Mouse (Mus musculus) heart, adult 2 months (tissue): Measurements from ENCODE around the gene Abcc2.

Experiments
- CTCF ChIP-seq: fragments of 200-600 bp; IDR thresholded peaks from 2 replicates; pipeline ENCODE4 v1.8.1; 2022; ENCODE audit warnings: antibody characterized with exemption, mild to moderate bottlenecking, moderate library complexity
- POLR2A ChIP-seq: fragments of 200-500 bp; IDR thresholded peaks from 2 replicates; pipeline ENCODE4 v1.6.1; 2011; ENCODE audit warnings: mild to moderate bottlenecking, low read depth, low read length, control low read depth; ENCODE audit not compliant: insufficient read depth

DNA sequence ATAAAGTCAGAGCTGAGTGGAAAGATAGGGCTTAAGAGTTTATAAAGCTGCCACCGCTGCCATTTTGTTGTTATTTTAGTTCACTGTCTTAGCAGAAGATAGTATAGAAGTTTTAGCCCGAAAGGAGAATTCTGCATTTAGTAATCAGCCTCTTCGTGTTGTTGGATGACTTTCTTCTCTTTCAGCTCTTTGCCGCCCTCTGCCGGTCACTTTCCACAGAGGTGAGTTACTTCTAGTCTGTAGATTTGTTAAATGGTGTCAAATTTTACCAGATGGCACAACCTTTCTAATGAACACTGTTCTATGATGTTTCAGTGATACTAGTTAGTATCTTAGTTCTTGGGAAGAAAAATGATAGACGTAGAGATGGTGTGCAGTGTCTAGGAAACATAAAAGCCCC lies 21.5 kb upstream of the Abcc2 start:
- TF ChIP-seq CTCF (peak; percentile 81), POLR2A (no peak)
